Mouse (Mus musculus) spleen, adult 18-20 months (tissue): Measurements from ENCODE around the gene Ripply3.
"Not testable (repeated sequence)": the region's sequence is repeated elsewhere in the genome, so short reads cannot be mapped to it uniquely, and the experiment has no call there.

ENCODE experiments used
- DNase-seq, 2 experiments: peaks; one replicate each; pipeline ENCODE4 v3.0.0; 2022; ENCODE audit warnings: mixed read lengths in 2 of 2

Gene Ripply3

DNA sequence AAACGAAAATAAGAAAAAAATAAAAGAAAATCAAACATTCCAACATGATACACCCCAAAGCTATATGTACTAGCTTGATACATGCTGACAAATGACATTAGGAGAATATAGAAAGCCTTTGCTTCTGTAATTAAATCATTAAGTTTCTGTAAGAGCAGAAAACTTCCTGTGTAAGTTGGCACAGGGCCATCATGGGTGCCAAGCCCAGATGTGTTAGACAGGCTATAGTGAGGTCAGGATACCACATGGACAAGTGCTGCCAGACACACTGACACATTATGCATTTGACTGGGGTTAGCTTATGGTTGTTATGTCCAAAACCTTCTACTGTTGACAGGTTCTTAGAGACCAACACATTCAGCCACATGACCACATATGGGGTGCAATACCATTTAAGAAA, 13.0 kb upstream of the Ripply3 start:
- DNase-seq, result no peak

DNA sequence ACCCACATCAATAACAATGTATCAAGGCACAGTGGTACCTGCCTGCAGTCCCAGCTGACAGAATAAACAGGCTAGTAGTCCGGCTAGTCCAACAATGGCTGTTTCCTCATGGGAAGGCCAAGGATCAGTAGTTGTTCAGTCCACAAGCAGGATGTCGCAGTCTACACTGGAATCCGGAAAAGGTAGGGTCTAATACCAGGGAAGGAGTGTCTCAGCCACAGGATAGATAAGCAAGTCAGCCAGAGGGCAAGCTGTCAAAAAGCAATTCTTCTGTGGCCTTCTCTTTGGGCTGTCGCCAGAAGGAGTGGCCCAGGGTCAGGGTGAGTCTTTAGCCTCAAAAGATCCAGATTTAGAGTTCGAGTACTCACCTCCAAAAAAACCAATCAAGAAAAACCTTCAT, 10.5 kb upstream of the Ripply3 start:
- DNase-seq, result no peak

DNA sequence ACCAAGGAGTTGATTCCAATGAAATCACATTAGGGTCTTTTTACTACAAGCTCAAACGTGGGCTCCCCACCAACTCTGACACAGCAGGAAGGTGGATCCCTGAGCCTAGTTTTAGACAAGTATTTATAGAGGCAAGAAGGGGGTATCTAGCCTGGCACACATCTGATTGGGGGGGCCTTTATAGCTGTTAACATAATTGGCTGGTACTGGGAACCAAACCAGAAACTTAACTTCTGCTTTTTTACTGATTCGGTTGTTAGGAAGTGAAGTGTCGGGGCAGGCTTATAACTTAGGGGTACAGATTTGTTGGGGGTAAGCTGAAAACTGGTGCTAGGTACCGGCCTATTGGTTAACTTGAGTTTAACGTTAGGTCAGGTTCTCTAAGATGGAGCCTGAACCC, 8.0 kb upstream of the Ripply3 start:
- DNase-seq, result no peak

DNA sequence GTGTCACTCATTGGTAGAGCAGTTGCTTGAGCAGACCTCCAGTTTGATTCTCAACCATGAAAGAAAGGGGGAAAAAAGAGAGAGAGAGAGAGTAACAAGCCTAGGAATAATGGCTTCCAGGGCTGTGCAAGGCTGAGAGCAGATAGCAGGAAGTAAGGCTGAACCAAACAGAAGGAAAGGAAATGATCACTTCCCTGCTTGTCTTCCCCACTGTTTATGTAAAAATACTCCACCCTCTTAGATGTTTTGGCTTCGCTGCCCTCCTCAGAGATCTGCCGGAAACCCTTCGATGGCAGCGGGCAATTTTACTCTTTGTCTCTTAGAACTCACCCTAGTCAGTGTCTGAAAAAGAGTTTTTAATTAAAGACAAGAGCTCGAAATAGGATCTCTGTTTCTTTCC, 4.5 kb upstream of the Ripply3 start:
- no peak for DNase-seq

DNA sequence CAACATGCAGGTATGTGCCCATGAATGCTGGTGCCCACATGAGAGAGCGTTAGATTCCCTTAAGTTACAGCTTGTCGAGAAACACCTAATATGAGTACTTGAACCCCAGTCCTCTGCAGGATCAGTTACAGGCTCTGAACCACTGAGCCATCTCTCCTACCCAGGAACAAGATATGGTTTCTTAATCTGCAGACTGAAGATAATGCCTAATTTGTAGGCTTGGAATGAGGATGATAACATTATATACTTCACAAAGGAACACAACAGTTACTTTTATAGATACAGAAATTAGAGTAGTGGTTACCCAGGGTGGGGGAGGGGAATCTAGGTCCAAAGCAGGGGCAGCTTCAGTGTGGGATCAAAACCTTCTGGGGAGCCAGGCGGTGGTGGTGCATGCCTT, 2.2 kb upstream of the Ripply3 start:
- no peak for DNase-seq

DNA sequence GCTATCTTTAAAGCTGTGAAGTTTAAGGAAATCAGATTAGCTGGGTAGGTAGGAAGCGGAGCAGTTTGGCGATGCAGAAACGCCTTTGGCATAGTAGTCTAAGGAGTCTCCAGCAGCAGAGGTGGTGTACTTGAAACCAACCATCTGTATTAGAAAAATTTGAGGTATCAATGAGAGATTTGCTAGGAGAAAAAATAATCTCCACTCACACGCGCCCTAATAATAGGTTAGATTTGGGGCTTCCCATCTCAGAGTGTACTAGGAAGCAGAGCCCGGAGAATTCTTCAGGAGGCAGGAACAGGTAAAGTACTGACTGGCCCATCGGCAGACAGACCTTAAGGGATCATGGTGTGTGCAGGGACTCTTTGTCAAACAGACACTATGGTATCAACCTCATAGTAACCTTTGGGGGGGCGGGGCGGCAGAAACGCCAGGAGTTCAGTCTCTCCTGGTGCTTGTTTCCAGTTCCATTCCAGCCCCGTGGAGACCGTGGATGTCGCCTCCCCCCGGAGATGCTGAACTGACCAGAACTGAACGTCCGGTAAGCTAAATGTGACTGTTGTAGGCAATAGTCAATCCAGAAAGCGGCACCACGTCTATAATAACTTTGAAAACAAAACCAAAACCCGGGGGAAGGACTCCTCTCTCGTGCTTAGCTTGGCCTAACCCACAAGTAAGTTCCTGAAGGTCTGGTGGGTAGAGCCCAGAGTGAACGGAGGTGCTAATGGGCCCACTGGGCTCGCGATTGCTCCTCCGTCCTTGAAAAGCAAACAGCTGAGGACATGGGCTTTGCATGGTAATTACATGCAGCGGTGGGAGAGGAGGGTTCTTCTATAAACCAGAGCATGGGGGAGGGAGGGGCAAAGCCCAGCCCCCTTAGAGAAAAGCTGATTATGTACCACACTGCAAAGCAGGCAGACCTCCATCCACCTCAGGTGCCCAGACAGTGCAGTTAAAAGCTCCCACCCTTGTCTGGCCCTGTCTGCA, 954 bp downstream of the Ripply3 start:
- DNase-seq, result peak in 1 of 2 experiments; percentile 13

DNA sequence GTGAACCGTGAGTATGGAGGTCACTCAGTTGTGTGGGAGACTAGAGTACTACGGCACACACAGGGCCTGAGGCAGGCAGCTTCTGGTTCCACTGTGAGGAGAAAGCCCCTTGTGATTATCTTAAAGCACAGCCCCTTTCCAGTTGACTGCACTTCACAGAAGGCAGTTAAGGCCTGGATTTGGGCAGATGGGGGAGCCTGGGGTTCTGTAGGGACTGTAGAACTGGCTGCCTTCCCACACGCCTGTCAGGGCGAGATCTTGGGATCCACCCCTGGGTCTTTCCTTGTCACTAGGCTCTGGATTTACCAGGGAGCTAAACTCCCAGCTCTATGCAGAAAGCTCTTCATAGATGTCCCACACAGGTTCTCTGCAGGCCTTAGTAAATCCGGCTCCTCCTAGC, 2.2 kb downstream of the Ripply3 start:
- no peak for DNase-seq

DNA sequence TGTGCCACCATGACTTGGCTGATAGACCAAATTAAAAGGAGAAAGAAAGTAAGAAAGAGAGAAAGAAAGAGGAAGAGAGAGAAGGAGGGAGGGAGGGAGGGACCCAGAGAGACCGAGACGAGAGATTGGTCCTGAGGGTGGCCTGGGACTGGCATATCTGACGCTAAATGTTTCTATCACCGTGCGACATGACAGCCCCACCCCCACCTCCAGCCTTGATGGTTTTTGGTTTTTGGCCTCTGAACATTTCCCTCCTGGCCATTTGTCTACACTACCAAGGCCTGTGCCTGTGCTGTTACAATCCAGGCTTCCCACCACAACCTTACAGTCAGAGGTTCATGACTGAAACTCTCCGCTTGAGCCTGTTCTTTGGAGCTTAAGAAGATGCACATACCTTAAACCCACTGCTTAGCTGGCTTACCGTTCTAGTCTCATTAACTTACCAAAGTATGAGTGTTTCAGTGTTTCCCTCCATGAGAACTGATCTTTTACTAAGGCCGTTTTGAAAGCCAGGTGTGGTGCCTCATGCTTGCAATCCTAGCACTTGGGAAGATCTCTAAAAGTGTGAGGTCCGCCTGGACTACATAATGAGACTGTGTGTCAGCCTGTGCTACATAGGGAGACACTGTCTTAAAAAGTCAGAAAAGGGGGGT, 3.1 kb downstream of the Ripply3 start:
- no peak for DNase-seq

DNA sequence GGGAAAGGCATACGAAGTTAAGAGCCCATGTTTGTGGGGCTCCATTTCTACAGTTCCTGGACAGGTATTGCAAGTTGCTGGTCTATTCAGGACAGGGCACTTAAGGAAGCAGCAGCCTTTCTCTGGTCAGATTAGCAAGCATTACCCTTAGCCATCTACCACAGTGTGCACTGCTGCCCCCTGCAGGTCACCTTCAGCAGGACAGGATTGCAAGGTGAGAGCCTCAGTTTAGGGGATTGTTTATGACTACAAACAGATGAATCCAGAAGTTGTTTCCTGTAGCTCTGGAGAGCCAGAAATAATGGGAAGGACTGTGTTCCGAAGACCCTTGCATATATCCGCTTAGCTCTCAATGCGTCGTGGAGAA, 3.6 kb downstream of the Ripply3 start:
- DNase-seq, result peak; percentile 54 to 83

DNA sequence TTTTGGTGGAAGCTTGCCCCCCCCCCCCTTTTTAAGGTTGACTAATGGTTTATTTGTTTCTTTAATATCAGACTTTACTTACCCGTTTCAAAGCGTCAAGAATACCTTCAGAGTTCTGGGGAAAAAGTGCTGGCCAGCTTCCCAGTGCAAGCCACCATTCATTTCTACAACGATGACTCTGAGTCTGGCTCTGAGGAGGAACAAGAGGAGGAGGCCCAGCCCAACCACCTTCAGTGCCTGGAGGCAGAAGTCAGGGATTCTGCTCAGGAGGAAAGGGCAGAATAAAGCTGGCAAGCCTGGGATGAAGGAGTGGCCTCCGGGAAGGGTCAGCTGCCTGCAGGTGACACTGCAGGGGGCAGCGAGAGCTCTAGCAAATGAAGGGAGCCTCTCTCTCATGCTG, 7.4 kb downstream of the Ripply3 start:
- DNase-seq, result no peak

DNA sequence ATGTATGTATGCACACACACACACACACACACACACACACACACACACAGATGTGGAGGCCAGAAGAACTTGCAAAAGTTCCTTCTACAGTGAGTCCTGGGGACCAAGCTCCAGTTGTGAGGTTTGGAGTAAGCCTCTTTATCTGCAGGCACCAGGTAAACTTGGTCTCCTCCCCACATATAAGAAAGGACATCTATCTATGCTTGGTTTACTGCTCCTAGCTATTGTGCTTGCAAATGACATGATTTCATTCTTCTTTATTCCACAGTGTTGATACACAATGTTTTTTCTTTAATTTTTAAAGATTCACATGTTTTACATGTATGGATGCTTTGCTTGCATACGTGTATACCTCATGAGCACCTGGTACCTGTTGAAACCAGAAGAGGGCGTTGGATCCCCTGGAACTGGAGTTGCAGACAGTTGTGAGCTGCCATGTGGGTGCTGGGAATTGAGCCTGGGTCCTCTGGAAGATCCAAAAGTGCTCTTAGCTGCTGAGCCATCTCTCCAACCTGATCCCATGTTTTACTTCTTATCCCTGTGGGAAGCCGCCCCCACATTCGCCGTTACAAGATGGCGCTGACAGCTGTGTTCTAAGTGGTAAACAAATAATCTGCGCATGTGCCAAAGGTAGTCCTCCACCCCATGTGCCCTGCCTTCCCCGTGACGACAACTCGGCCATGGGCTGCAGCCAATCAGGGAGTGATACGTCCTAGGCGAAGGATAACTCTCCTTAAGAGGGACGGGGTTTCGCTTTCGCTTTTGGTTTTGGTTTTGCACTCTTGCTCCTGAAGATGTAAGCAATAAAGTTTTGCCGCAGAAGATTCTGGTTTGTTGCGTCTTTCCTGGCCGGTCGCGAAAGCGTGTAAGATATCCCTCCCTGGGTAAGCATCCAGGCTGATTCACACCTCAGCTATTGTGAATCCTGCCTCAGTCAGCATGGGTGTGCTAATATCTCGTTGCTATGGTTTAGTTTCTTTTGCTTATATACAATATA, 11.2 kb downstream of the Ripply3 start:
- DNase-seq, result not testable (repeated sequence)

DNA sequence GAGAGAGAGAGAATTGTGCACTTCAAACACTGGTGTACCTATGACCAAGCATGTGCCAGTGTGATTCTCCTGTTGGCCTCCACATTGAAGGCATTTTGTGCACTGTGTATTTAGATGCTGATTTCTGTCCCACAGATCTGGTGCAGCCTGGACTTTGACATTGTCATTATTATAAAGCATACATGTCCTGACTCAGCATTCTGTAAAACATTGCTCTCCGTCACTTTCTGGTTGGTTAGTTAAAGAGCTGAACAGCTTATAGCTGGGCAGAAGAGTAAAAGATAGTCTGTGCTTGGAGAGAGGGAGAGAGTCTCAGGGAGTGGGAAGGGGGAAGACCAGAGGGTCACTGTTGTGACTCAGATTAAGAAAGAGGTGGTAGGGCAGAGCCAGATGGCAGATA, 17.5 kb downstream of the Ripply3 start:
- DNase-seq, result no peak

DNA sequence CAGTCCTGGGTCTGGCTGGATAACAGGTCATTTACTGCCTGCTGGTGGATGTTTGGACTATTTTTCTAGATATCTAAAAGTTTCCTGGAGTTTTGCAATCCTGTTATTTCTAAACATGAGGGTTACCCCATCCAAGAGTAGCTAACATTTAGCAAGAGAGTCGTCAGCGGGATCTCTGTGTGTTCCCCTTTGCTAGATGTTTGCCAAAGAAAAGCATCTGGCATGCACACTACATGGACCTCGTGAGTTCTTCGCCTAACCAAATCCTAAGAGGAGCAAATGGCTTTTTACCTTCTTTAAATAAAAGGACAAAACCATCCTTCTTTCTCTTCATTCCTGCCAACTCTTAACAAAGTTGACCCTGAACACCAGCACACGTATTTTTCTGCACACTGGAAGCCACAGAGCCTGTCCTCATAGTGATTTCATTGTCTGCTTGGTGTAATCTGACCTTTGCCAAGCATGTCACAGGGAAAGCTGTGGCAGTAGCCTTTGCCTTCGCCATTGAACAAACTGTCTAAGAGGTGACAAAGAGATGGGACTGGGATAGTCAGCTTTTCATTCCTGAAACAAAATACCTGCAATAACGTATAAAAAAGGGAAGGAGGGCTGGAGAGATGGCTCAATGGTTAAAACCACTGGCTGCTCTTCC, 19.0 kb downstream of the Ripply3 start:
- DNase-seq, result no peak

DNA sequence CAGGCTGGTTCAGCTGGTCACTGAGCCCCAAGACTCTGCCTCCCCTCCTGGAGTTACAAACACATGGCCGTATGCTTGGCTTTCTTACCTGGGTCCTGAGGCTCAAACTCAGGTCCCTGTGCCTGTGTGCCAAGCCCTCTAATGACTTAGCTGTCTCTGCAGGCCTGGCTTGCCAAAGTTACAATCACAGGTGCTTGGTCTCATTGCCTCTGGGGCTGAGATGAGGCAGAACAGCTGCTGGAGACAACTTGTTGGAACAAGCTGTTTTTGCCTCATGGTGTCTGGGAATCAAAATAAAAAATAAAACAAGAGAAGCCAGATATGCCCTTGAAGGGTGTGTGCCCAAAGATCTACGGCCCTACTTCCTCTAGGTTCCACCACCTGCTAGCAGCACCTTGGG, 20.6 kb downstream of the Ripply3 start:
- no peak for DNase-seq

DNA sequence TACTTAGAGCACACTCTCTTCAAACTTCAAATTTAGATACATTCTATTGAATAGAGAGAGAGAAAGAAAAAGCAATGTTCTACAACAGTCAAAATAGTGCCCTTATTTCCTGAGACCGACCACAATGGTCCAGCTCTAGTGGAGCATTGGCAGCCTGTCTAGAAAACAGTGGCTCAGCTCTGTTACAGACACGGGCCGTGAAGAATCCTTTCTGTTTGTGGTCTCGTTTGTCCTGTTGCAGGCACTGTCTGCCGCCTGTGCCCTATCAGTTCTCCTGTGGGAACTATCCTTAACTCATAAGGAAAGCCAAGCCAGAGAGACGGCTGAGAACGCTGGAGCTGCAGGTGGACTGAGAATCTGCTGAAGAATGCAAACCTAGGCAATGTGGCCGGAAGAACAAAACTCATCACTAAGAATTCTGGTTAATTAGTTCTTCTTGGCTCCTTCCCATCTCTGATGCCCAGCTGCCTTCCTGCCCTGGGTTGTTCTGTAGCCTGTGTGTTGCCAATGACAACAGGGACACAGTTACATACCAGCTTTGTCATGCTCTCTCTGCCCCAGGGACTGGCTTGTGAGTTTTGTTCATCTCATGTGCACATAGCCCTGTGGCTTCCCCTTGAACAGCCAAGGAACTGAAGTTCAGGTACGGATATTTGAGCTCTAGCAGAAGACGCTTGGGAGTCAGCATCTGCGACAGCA, 21.5 kb downstream of the Ripply3 start:
- no peak for DNase-seq

DNA sequence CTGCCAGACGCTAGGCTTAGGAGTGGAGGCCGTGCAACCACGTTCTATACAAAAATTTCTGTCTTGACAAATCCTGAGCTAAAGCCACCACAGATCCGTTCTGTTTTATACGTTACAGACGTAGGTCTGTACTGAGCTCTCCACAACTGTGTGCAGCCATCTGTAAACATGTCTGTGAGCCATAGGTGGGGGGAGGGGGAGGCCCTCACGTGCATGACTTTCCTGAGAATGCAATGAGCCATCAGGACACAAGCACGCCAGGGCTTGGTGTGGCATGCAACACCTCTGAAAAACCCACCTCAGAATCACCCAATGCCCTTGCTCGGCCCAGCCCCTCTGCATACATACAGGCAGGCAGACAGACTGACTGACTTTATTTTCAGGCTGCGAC, 22.1 kb downstream of the Ripply3 start:
- DNase-seq, result no peak

DNA sequence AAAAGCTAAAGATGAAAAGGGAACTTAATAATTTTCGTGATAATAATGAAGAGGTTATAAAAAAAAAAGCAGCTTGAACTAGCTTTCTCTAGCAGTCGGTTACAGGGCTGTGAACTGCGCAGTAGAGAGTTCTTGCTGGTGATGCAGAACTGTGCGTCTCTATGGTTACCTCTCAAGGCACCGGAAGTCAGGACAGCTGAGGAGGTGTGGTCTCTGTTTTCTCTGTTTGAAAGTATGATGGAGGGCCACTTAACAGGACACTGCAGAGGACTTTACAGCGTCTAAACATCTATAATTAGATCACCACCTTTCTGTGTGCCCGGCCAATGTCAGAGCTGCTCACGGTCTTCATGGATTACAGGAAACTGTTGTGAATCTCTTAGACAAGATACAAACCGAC, 26.2 kb downstream of the Ripply3 start:
- DNase-seq, result peak in 1 of 2 experiments; percentile 15

DNA sequence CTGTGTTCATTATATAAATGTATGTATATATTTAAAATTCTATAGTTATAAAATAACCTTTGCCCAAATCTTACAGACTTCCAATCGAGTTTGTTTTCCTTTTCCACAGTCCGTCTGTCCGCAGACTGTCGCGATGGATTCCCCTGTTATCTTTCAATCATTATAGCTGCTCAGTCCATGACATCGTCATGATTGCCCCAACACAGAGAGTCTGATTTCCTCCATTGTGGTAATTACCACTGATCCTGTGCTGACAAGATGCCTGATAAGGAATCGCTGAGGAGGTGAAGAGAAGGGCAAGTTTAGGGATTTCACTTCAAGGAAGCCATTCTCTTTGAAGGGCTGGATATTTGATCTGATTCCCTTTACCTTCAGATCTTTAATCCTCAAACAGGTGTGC, 27.8 kb downstream of the Ripply3 start:
- no peak for DNase-seq

DNA sequence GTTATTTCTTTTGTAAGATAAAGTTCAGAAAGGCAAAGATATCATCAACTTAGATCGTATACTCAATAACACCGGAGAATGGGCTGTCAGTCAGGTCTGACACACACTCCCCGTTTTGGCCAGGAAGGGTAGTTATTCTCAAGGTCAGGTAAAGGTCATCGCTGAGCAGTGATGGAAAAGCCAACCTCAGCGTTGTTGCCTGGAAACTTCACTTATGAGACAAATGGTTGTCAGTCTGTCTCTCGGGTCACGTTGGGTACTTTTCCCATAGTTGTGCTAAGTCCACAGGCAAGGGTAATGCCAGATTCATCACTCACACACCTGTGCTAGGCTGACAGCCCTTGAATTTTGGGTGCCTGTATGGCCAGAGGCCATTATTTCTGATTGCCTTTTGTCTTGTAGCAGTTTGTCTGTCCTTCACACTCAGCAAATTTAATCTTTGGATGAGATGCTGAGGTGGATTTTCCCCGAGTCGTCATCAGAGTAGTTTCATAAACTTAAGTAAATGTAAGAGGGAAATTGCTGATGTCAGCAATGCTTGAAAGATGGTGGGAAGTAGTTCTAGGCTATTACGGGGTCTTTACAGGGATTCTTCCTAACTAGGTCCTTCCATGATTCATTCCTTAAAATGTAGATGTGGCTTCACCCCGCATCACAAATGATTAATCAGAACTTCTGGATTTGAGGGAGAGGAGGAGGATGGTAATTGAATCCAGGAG, 28.7 kb downstream of the Ripply3 start:
- DNase-seq, result no peak

DNA sequence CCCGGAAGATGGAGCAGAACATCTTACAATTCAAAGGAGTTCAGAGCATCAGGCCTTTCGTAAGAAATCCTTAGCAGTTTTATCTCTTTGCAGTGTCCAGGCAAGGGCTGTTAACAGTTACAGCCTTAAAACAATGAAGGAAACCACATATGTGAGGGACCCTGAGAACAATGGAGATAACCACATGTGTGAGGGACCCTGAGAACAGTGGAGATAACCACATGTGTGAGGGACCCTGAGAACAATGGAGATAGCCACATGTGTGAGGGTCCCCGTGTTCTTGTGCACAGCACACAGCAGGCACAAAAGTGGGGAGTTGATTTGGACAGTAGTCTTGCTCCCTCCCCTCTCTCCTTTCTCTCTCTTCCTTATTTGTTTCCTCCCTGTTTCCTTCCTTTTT, 29.9 kb downstream of the Ripply3 start:
- no peak for DNase-seq
